Mouse (Mus musculus) layer of hippocampus, adult 2 months (tissue): ENCODE results near the gene Atp5g1. TPM values are rescaled to one million over a fixed set of nuclear protein-coding genes. Genes with fewer than 3 reads are reported as not detected.

ENCODE experiments used
- DNase-seq, 2 experiments: peaks; one replicate each; pipeline ENCODE4 v3.0.0; 2022; ENCODE audit warnings: low spot score in 2 of 2
- H3K27ac ChIP-seq: fragments of 200-600 bp; 2 replicates; pipeline ENCODE4 v1.8.1; 2022
- H3K4me3 ChIP-seq: fragments of 200-600 bp; 2 replicates; pipeline ENCODE4 v1.8.1; 2022; ENCODE audit warnings: mild to moderate bottlenecking
- CTCF ChIP-seq: fragments of 200-600 bp; conservative IDR thresholded peaks from 2 replicates; pipeline ENCODE4 v1.8.1; 2022; ENCODE audit warnings: antibody characterized with exemption, mild to moderate bottlenecking, moderate library complexity
- total RNA-seq, 2 experiments: library from RNA; stranded (reverse); gene quantifications; 2 replicates each; pipeline ENCODE4 v1.2.3; 2021

The Atp5g1 gene
- total RNA-seq, 2 experiments from 2014 or later = 409 to 414 TPM

- Histone ChIP-seq H3K27ac (peak overlapping the region; percentile 96), H3K4me3 (peak overlapping the region; percentile 82)
- DNase-seq = no peak
- no peak for TF ChIP-seq CTCF
Observed at GRCm38 (mm10) chr11:96064521-96065214, 10.8 kb downstream of the Atp5g1 start.

- TF ChIP-seq CTCF = no peak
- Histone ChIP-seq H3K4me3 (no peak overlapping the region), H3K27ac (no peak overlapping the region)
- no peak for DNase-seq
Observed at GRCm38 (mm10) chr11:96058309-96058708, 17.2 kb downstream of the Atp5g1 start.

DNA sequence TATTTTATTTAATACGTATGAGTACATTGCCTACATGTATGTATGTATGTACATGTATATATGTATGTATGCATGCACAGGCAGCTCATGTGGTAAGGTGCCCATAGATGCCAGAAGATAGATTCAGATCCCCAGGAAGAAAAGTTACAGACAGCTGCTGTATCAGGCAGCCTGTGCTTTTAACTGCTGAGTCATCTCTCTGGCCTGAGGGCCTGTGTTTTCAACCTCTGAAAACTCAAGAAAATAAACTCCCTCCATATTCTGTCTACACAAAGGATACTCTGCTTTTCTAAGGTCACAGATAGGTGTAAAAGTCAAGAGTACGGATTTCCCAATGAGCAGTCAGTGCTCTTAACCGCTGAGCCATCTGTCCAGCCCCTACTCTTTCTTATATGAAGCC, 24.6 kb downstream of the Atp5g1 start:
- DNase-seq = no peak

GRCm38 (mm10) chr11:96049939-96050338, 25.5 kb downstream of the Atp5g1 start:
- no peak overlapping the region for H3K27ac ChIP-seq
- no peak overlapping the region for H3K4me3 ChIP-seq
- no peak for DNase-seq
- no peak for TF ChIP-seq CTCF

More for the DNA sequence above, 24.6 kb downstream of the Atp5g1 start:
- H3K4me3 ChIP-seq = no peak overlapping the region
- no peak overlapping the region for H3K27ac ChIP-seq
- TF ChIP-seq CTCF = no peak

- peak overlapping the region; percentile 32; the same call in 1 of the 2 replicates for H3K27ac ChIP-seq
- no peak for TF ChIP-seq CTCF
- DNase-seq = no peak
- H3K4me3 ChIP-seq = no peak overlapping the region
Observed at GRCm38 (mm10) chr11:96047469-96048373, 27.7 kb downstream of the Atp5g1 start.

DNA sequence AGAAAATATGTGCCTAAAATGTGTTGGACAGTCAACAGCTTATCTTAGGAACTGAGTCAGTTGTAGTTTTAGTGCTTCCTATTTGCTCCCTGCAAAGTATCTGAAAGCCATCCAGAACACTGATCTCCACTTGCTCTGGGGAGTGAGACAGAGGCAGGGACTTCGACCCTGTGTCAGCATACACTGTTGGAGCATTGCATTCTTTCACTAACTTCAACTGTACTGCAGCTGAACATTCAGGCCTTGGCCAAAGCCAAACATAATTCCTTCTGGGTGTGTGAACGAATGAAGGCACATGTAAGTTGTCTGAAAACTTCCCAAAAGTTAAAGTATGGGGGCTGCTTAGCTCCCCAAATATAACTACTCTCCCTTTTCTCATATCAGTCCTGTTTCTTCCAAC, 28.7 kb downstream of the Atp5g1 start:
- no peak for TF ChIP-seq CTCF
- DNase-seq = no peak
- H3K27ac ChIP-seq = peak overlapping the region; percentile 62; the same call in 1 of the 2 replicates
- H3K4me3 ChIP-seq = no peak overlapping the region

DNA sequence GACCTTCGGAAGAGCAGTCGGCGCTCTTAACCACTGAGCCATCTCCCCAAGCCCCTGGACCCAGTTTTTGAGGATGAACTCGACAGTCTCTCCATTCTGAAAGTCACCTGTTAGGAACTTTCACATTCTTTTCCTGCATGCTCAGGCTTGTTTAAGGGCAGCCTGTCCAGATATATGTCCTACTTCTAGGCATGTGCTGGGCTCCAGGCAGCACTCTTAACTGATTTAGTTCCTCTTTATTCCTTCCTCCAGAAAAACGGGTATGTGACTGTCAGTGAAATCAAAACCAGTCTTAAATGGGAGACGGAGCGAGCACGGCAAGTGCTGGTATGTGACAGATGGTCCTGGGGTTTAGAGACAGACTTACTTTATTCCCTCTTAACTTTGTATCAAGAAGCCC, 29.4 kb downstream of the Atp5g1 start:
- Histone ChIP-seq H3K4me3 (no peak overlapping the region), H3K27ac (peak overlapping the region; percentile 62)
- DNase-seq = peak in 1 of 2 experiments; percentile 29
- TF ChIP-seq CTCF = no peak

DNA sequence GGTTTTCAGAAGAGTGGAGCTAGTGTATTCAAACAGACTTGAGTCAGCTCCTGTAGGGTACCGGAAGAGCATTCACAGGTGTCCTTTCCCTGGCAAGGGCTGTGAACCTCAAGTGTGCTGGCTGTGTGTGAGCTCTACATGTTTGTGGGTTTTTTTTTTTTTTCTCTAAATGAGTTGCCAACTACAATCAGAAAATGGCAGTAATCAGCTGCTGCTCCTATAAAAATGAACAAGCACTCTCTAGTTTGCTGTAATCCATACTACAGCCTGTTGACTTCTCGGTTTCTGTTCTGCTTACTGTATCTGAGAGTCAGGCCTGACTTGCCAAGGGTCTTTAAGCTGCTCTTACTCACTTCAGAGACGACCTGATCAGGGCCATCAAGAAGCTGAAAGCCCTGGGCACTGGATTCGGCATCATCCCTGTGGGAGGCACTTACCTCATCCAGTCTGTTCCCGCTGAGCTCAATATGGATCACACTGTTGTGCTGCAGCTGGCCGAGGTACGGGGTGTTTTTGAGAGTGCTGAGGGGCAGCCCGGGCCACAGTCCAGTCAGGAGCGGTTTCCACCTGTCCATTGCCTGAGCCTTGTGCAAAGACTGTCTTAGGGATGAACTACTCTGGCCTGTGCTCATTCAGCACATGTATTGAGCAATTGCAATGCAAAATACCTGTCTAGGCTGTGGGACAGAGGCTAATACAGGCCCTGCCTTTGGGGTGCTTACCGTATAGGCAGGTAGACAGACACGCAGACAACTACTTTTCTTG, 30.5 kb downstream of the Atp5g1 start:
- Histone ChIP-seq H3K4me3 (no peak overlapping the region), H3K27ac (peak overlapping the region; percentile 62)
- DNase-seq = no peak
- no peak for TF ChIP-seq CTCF

- no peak overlapping the region for H3K27ac ChIP-seq
- no peak for DNase-seq
- no peak for TF ChIP-seq CTCF
- H3K4me3 ChIP-seq = no peak overlapping the region
Observed at GRCm38 (mm10) chr11:96038560-96038959, 36.9 kb downstream of the Atp5g1 start.

- Histone ChIP-seq H3K4me3 (no peak overlapping the region), H3K27ac (no peak overlapping the region)
- TF ChIP-seq CTCF = no peak
- no peak for DNase-seq
Observed at GRCm38 (mm10) chr11:96037499-96037898, 38.0 kb downstream of the Atp5g1 start.

GRCm38 (mm10) chr11:96035133-96035532, 40.3 kb downstream of the Atp5g1 start:
- DNase-seq = no peak
- Histone ChIP-seq H3K27ac (peak overlapping the region; percentile 83), H3K4me3 (peak overlapping the region; percentile 95)
- no peak for TF ChIP-seq CTCF

GRCm38 (mm10) chr11:96034596-96035052, 40.8 kb downstream of the Atp5g1 start, which contains the start of gene Snf8:
TSS of gene Snf8 (plus strand) at chr11:96034885.
- H3K27ac ChIP-seq = peak within 1 kb of the TSS; percentile 83
- TF ChIP-seq CTCF = no peak
- peak; percentile 92 to 97 for DNase-seq
- H3K4me3 ChIP-seq = peak within 1 kb of the TSS; percentile 95
